Mouse (Mus musculus): ENCODE results near the gene Mgat3.

The Mgat3 gene

GRCm38 (mm10) chr15:80173001-80173771 is at the start of gene Mgat3:
Mgat3 (plus strand) TSS chr15:80173721.
- peak; percentile 56 for ATAC-seq (ENCODE audit: low TSS enrichment)

- no peak for ATAC-seq (ENCODE audit: low TSS enrichment)
These were observed 48.9 kb upstream of the Mgat3 start for GRCm38 (mm10) chr15:80124651-80125050.

GRCm38 (mm10) chr15:80127191-80127590 is 46.3 kb upstream of the Mgat3 start:
- ATAC-seq (ENCODE audit: low TSS enrichment), result 0 out of 2 replicates have a peak, but pooled peaks have one; percentile 50

GRCm38 (mm10) chr15:80129982-80130381 is 43.5 kb upstream of the Mgat3 start:
- ATAC-seq (ENCODE audit: low TSS enrichment), result no peak

GRCm38 (mm10) chr15:80130689-80131088 is 42.8 kb upstream of the Mgat3 start:
- no peak for ATAC-seq (ENCODE audit: low TSS enrichment)

GRCm38 (mm10) chr15:80131421-80131820 is 42.1 kb upstream of the Mgat3 start:
- ATAC-seq (ENCODE audit: low TSS enrichment), result no peak

GRCm38 (mm10) chr15:80132452-80132851 is 41.1 kb upstream of the Mgat3 start:
- no peak for ATAC-seq (ENCODE audit: low TSS enrichment)

GRCm38 (mm10) chr15:80132993-80133586 is 40.4 kb upstream of the Mgat3 start, which contains the start of gene Tab1:
Tab1 (plus strand) TSS chr15:80133127.
- ATAC-seq (ENCODE audit: low TSS enrichment), result peak; percentile 85

GRCm38 (mm10) chr15:80133682-80134449 is 39.7 kb upstream of the Mgat3 start:
- ATAC-seq (ENCODE audit: low TSS enrichment), result no peak

GRCm38 (mm10) chr15:80134450-80134847 is 39.1 kb upstream of the Mgat3 start:
- no peak for ATAC-seq (ENCODE audit: low TSS enrichment)

- no peak for ATAC-seq (ENCODE audit: low TSS enrichment)
These were observed 38.0 kb upstream of the Mgat3 start for GRCm38 (mm10) chr15:80135499-80135898.

- no peak for ATAC-seq (ENCODE audit: low TSS enrichment)
These were observed 36.9 kb upstream of the Mgat3 start for GRCm38 (mm10) chr15:80136645-80137044.

GRCm38 (mm10) chr15:80137945-80138791 is 35.4 kb upstream of the Mgat3 start:
- ATAC-seq (ENCODE audit: low TSS enrichment), result peak; percentile 74

- no peak for ATAC-seq (ENCODE audit: low TSS enrichment)
These were observed 33.2 kb upstream of the Mgat3 start for GRCm38 (mm10) chr15:80140302-80140701.

- no peak for ATAC-seq (ENCODE audit: low TSS enrichment)
These were observed 32.6 kb upstream of the Mgat3 start for GRCm38 (mm10) chr15:80140878-80141277.

- ATAC-seq (ENCODE audit: low TSS enrichment), result no peak
These were observed 31.4 kb upstream of the Mgat3 start for GRCm38 (mm10) chr15:80142130-80142529.

GRCm38 (mm10) chr15:80143760-80144159 is 29.8 kb upstream of the Mgat3 start:
- no peak for ATAC-seq (ENCODE audit: low TSS enrichment)

GRCm38 (mm10) chr15:80145397-80145796 is 28.1 kb upstream of the Mgat3 start:
- ATAC-seq (ENCODE audit: low TSS enrichment), result no peak

- no peak for ATAC-seq (ENCODE audit: low TSS enrichment)
These were observed 27.4 kb upstream of the Mgat3 start for GRCm38 (mm10) chr15:80146153-80146552.

- no peak for ATAC-seq (ENCODE audit: low TSS enrichment)
These were observed 26.4 kb upstream of the Mgat3 start for GRCm38 (mm10) chr15:80147090-80147489.

GRCm38 (mm10) chr15:80147511-80147910 is 26.0 kb upstream of the Mgat3 start:
- ATAC-seq (ENCODE audit: low TSS enrichment), result no peak

GRCm38 (mm10) chr15:80148565-80148964 is 25.0 kb upstream of the Mgat3 start:
- no peak for ATAC-seq (ENCODE audit: low TSS enrichment)

Data from frontal cortex, adult (tissue).